Mouse (Mus musculus) ZHBTc4 (cell line): Measurements from ENCODE around the gene Wnt4.

Source experiments
- DNase-seq: peaks from one replicate; pipeline ENCODE4 v3.0.0-alpha.2; 2011; ENCODE audit warnings: low read depth, low spot score

Gene Wnt4

GRCm38 (mm10) chr4:137279346-137279745 lies 2.1 kb downstream of the Wnt4 start:
- peak; percentile 54 for DNase-seq

DNA sequence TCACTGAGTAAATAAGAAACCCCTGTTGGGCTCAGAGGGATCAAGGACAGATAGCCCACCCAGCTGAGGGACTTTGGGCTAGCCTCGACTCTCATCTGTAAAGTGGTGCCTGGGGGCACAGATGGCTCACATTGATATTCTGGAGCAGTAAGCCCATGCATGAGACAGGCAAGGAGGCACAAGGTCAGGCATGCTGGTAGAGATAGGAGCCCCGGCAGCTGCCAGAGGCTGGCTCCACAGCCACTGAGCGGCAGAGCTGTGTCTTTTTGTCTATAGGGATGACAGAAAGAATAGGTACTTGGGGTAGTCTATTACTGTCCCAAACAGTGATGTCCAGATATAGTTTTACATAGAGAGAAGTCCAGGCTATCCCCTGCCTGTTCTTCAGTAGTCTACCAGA lies 4.0 kb downstream of the Wnt4 start:
- no peak for DNase-seq

DNA sequence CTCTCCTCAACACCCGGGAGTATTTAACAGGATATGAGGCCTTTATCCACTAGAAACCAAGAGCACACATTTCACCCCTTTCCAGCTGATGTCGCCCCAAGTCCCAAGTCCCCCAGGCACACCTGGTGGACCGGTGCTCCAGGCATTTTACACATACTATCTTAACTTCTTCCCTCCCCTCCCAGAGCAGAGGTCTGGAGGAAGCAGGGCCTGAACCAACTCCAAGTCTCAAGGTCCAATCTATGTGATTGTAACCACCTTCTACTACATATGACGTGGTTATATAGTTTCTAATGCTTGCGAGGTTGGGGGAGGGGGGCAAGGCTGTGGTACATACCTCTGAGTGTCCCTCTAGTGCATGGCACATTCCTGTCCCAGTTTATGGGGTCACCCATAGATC lies 4.8 kb downstream of the Wnt4 start:
- no peak for DNase-seq

DNA sequence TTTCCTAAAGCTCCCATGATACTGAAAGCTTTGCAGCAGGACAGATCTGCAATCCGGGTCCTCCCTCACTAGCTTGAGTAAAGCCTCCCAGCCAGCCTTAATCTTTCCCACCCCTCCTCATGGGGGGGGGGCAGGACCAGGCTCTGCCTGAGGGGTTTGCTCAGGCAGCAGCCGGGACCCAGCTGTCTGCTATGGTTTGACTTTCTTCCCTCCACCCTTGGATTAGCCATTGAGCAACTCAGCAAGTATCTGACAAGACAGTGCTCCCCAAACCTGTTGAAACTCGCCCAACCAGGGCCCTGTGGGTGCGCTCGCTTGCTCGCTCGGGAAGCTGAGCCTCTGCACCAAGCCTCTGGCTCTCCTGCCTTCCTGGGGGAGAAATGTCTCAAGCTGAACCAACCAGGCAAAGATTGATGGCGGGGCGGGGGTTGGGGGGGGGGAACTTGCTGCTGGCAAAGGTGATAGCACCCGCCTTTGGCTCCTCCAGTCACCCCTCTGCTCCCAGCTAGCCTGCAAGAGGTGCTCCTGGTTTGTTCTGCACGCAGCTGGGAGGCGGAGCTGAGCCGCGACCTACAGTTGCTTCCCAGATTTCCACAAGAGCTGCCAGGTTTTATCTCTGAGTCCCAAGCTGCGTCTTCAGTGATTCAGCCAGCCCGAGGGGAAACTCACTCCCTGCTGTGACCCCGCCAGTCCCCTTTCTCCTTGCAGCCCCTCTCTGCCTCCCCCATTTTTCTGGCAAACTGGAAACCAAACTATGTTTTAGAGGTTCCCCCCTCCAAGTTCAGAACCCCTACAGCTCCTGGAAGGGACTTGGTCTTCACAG lies 5.5 kb downstream of the Wnt4 start:
- DNase-seq: peak; percentile 32

DNA sequence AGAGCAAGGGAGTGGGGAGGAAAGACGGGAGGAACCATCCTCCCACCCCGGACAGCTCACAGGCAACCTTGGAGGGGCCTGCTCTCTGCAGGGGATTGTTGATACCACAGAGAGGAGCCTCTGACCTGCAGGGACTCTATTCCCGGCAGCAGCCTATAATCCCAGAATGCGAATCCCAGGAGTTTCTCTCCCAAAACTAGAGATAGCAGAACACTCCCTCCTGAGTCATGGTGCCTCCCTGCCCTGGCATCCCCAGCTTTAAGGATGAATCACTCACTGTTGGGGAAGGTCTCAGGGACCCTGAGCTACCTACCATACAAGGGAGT lies 6.1 kb downstream of the Wnt4 start:
- DNase-seq: no peak

DNA sequence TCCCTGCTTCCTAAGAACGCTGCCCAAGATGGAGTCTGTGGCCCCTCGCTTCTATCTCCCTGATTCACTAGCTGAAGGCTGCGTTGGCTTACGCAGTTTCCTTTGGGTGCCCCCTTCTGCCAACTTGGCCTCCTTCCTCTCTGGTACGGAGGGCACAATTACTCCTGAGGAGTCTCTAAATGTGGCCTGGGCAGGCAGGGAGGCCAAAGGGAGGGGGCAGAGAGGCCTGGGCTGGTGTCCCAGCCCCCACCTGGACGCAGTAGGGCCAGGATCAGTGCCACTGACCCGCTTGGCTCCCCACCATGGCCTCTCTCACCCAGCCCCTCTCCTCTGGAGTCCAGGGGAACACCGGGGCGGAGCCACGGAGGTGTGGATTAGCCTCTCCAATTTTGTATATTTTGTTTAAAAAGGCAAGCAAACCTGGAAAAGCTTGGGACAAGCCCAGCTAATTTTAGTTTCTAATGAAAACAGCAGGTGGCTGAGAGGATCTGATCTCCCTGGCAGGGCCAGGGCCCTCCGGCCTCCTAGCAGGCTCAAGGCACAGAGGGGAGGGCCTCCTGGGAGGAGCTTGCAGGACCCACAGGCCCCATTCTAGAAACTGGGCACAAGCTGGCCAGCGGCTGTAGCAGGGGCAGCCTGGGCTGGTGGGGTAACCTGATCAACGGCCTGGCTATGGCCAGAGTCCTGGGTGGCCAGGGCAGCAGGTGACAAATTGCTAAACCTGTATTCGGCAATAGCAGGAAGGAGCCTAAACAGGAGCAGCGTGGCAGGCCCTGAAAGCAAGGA lies 8.8 kb downstream of the Wnt4 start:
- no peak for DNase-seq

DNA sequence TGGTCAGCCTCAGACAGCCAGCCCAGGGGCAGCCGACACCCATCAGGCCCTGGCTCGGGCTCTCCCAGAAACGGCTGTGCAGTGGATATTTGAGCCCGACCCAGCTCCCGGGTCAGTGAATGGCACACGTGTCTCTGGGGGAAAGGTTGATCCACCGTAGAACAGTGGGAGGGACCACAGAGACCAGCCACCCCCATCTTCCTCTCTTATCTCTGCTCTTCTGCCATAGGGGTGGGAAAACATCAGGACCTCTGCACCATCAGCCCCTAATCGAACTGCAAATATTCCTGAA lies 9.3 kb downstream of the Wnt4 start:
- no peak for DNase-seq

GRCm38 (mm10) chr4:137287206-137287605 lies 9.9 kb downstream of the Wnt4 start:
- DNase-seq: no peak

- DNase-seq: peak; percentile 52
Measured at GRCm38 (mm10) chr4:137287818-137288217, 10.5 kb downstream of the Wnt4 start.

GRCm38 (mm10) chr4:137289701-137290100 lies 12.4 kb downstream of the Wnt4 start:
- DNase-seq: no peak

GRCm38 (mm10) chr4:137290250-137290649 lies 13.0 kb downstream of the Wnt4 start:
- DNase-seq: no peak

DNA sequence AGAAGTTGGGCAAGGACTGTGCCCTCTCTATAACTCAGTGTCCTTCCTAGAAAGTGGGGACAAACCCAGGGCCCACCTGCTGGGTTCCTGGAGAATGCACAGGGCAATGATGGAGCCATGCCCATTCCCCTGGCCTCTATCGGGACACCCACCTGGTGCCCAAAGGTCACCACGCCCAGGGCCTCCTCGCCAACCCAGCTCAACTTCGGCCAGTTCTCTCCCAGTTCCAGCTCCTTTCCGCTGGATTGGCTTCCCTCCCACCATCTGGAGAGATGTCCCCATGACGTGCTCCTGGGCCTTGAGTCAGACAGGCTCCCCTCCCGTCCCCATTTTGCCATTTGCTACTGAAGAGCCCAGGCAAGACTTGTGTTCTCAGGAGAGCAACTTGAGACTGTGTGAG lies 15.3 kb downstream of the Wnt4 start:
- DNase-seq: no peak

DNA sequence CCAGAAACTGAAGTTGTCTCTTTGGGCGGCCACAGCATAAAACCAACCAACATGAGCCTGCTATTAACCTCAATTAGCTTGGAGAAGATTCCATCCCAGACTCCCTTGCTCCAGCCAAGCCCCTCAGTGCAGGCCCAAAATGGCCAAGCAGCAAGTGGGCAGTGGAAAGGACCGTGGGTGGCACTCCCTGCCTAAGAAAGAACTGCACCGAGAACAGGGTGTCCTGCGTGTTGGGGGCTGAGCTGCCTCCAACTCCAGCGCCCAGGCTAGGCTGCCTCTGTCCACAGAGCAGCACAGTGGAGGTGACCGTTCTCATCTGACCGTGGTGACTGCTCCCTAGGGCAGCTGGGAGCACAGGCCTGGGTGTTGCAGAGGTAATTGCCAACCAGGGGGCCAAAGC lies 16.7 kb downstream of the Wnt4 start:
- DNase-seq: no peak

GRCm38 (mm10) chr4:137294474-137294873 lies 17.2 kb downstream of the Wnt4 start:
- DNase-seq: no peak

DNA sequence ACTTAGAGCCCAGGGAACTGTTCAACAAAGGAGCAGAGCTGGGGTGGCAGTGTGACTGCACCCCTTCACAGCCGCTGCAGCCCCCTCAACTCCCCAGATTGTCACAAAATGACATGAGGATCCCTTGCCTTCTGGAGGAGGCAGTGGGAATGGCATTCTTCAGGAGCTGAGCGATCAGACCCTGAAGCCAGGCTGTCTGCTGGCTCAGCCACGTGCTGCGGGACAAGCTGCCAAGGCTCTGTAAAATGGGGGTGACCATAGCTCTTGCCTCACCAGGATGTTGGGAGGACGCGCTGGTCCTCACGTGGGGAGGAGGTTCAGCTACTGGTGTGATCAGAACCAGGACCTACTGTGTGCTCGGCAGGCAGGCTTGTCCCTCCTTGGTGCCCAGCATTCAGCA lies 17.7 kb downstream of the Wnt4 start:
- no peak for DNase-seq

- DNase-seq: no peak
Measured at GRCm38 (mm10) chr4:137297611-137298010, 20.3 kb downstream of the Wnt4 start.

GRCm38 (mm10) chr4:137298406-137298805 lies 21.1 kb downstream of the Wnt4 start:
- no peak for DNase-seq

DNA sequence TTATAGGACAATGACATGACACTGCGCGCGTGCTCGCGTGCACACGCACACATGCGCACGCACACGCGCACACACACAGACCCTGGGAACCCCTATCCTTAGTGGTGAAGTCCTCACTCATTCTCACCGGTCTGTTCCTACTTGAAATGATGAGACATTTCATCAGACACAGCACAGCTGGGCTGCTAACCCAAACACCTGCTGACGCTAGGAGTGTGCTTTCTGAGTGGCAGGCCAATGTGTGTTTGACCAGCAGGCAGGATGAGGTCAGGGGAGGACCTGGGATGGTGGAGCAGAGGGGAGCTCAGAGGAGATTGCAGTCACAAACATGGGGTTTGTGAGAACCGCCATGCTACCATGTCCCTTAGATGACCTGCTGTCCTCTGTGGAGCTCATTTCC lies 22.9 kb downstream of the Wnt4 start:
- no peak for DNase-seq

- DNase-seq: no peak
Measured at GRCm38 (mm10) chr4:137301635-137302034, 24.3 kb downstream of the Wnt4 start.

- no peak for DNase-seq
Measured at GRCm38 (mm10) chr4:137304106-137304505, 26.8 kb downstream of the Wnt4 start.

- no peak for DNase-seq
Measured at GRCm38 (mm10) chr4:137305066-137305465, 27.8 kb downstream of the Wnt4 start.

- DNase-seq: no peak
Measured at GRCm38 (mm10) chr4:137305831-137306576, 28.7 kb downstream of the Wnt4 start.

- no peak for DNase-seq
Measured at GRCm38 (mm10) chr4:137306577-137306888, 29.2 kb downstream of the Wnt4 start.
